Mouse (Mus musculus): ENCODE results near the gene Bpifa1. TPM values are rescaled to one million over a fixed set of nuclear protein-coding genes. Genes with fewer than 3 reads are reported as not detected.
A peak's percentile ranks its signal among the peaks of the same experiment; 100 is the strongest.

Gene Bpifa1
- polyA plus RNA-seq (2015; fragmentation: Nextera tagmentation; extraction: Ambion mirVana): not detected in 2 replicates

- WGBS: 76% methylated on average over 4 of the region's 4 CpGs
- TF ChIP-seq CTCF (IDR thresholded peaks at IDR 0.05; ENCODE audit: low read depth): no peak
- Histone ChIP-seq H3K27me3 (replicated peaks; ENCODE audit: control insufficient read depth, insufficient read depth, low read length) (no peaks in the 10 kb centered on the region), H3K9me3 (ENCODE audit: control insufficient read depth) (no peaks in the 10 kb centered on the region), H3K4me3 (ENCODE audit: low read depth, low read length) (no peak within 1 kb of the TSS), H3K4me1 (replicated peaks; ENCODE audit: control insufficient read depth, insufficient read depth, low read length) (no peaks in the 10 kb centered on the region), H3K36me3 (ENCODE audit: control insufficient read depth, insufficient read depth) (no peaks in the 10 kb centered on the region), H3K4me2 (replicated peaks; ENCODE audit: low read depth) (no peak within 1 kb of the TSS), H3K27ac (ENCODE audit: low read depth, low read length) (no peak within 1 kb of the TSS), H3K9ac (ENCODE audit: low read depth, low read length) (no peak within 1 kb of the TSS)
- ATAC-seq: no peak
Measured at GRCm38 (mm10) chr2:154142580-154142979, at the start of gene Bpifa1. Bpifa1 (plus strand) TSS chr2:154142880.

- no peak overlapping the region for H3K9ac ChIP-seq (ENCODE audit: low read depth, low read length)
- H3K27me3 ChIP-seq (replicated peaks; ENCODE audit: control insufficient read depth, insufficient read depth, low read length): no peaks in the 10 kb centered on the region
- H3K4me3 ChIP-seq (ENCODE audit: low read depth, low read length): no peak overlapping the region
- H3K4me2 ChIP-seq (replicated peaks; ENCODE audit: low read depth): no peak overlapping the region
- no peaks in the 10 kb centered on the region for H3K9me3 ChIP-seq (ENCODE audit: control insufficient read depth)
- 48% methylated on average over 1 of the region's 1 CpGs for WGBS
- H3K4me1 ChIP-seq (replicated peaks; ENCODE audit: control insufficient read depth, insufficient read depth, low read length): no peaks in the 10 kb centered on the region
- TF ChIP-seq CTCF (IDR thresholded peaks at IDR 0.05; ENCODE audit: low read depth): peak; percentile 54
- ATAC-seq: no peak
- no peaks in the 10 kb centered on the region for H3K36me3 ChIP-seq (ENCODE audit: control insufficient read depth, insufficient read depth)
- no peak overlapping the region for H3K27ac ChIP-seq (ENCODE audit: low read depth, low read length)
Measured at GRCm38 (mm10) chr2:154097734-154098133, 44.9 kb upstream of the Bpifa1 start.

- H3K4me2 ChIP-seq (replicated peaks; ENCODE audit: low read depth): no peak overlapping the region
- no peak for ATAC-seq
- no peaks in the 10 kb centered on the region for H3K9me3 ChIP-seq (ENCODE audit: control insufficient read depth)
- H3K4me1 ChIP-seq (replicated peaks; ENCODE audit: control insufficient read depth, insufficient read depth, low read length): no peaks in the 10 kb centered on the region
- no peak overlapping the region for H3K9ac ChIP-seq (ENCODE audit: low read depth, low read length)
- TF ChIP-seq CTCF (IDR thresholded peaks at IDR 0.05; ENCODE audit: low read depth): no peak
- WGBS: 81% methylated on average over 3 of the region's 3 CpGs
- no peaks in the 10 kb centered on the region for H3K36me3 ChIP-seq (ENCODE audit: control insufficient read depth, insufficient read depth)
- no peaks in the 10 kb centered on the region for H3K27me3 ChIP-seq (replicated peaks; ENCODE audit: control insufficient read depth, insufficient read depth, low read length)
- H3K27ac ChIP-seq (ENCODE audit: low read depth, low read length): no peak overlapping the region
- H3K4me3 ChIP-seq (ENCODE audit: low read depth, low read length): no peak overlapping the region
Measured at GRCm38 (mm10) chr2:154117381-154117780, 25.3 kb upstream of the Bpifa1 start.

- no peak within 1 kb of the TSS for H3K4me2 ChIP-seq (replicated peaks; ENCODE audit: low read depth)
- H3K9me3 ChIP-seq (ENCODE audit: control insufficient read depth): no peaks in the 10 kb centered on the region
- no peak for ATAC-seq
- H3K9ac ChIP-seq (ENCODE audit: low read depth, low read length): no peak within 1 kb of the TSS
- 50% methylated on average over 2 of the region's 2 CpGs for WGBS
- TF ChIP-seq CTCF (IDR thresholded peaks at IDR 0.05; ENCODE audit: low read depth): no peak
- no peaks in the 10 kb centered on the region for H3K27me3 ChIP-seq (replicated peaks; ENCODE audit: control insufficient read depth, insufficient read depth, low read length)
- no peaks in the 10 kb centered on the region for H3K36me3 ChIP-seq (ENCODE audit: control insufficient read depth, insufficient read depth)
- no peak within 1 kb of the TSS for H3K27ac ChIP-seq (ENCODE audit: low read depth, low read length)
- no peak within 1 kb of the TSS for H3K4me3 ChIP-seq (ENCODE audit: low read depth, low read length)
- H3K4me1 ChIP-seq (replicated peaks; ENCODE audit: control insufficient read depth, insufficient read depth, low read length): no peaks in the 10 kb centered on the region
Measured at GRCm38 (mm10) chr2:154130120-154130519, 12.6 kb upstream of the Bpifa1 start, which contains the start of gene Bpifa3. Bpifa3 (plus strand) TSS chr2:154130336.

GRCm38 (mm10) chr2:154143735-154144134 is 1.1 kb downstream of the Bpifa1 start:
- WGBS: 53% methylated on average over 3 of the region's 3 CpGs
- TF ChIP-seq CTCF (IDR thresholded peaks at IDR 0.05; ENCODE audit: low read depth): no peak
- no peaks in the 10 kb centered on the region for H3K27me3 ChIP-seq (replicated peaks; ENCODE audit: control insufficient read depth, insufficient read depth, low read length)
- H3K4me2 ChIP-seq (replicated peaks; ENCODE audit: low read depth): no peak overlapping the region
- no peaks in the 10 kb centered on the region for H3K9me3 ChIP-seq (ENCODE audit: control insufficient read depth)
- H3K4me1 ChIP-seq (replicated peaks; ENCODE audit: control insufficient read depth, insufficient read depth, low read length): no peaks in the 10 kb centered on the region
- no peaks in the 10 kb centered on the region for H3K36me3 ChIP-seq (ENCODE audit: control insufficient read depth, insufficient read depth)
- no peak overlapping the region for H3K27ac ChIP-seq (ENCODE audit: low read depth, low read length)
- no peak for ATAC-seq
- H3K9ac ChIP-seq (ENCODE audit: low read depth, low read length): no peak overlapping the region
- H3K4me3 ChIP-seq (ENCODE audit: low read depth, low read length): no peak overlapping the region

GRCm38 (mm10) chr2:154147496-154147895 is 4.8 kb downstream of the Bpifa1 start:
- no peaks in the 10 kb centered on the region for H3K4me1 ChIP-seq (replicated peaks; ENCODE audit: control insufficient read depth, insufficient read depth, low read length)
- no peak overlapping the region for H3K9ac ChIP-seq (ENCODE audit: low read depth, low read length)
- no peak overlapping the region for H3K4me3 ChIP-seq (ENCODE audit: low read depth, low read length)
- WGBS: 77% methylated on average over 4 of the region's 4 CpGs
- no peaks in the 10 kb centered on the region for H3K27me3 ChIP-seq (replicated peaks; ENCODE audit: control insufficient read depth, insufficient read depth, low read length)
- TF ChIP-seq CTCF (IDR thresholded peaks at IDR 0.05; ENCODE audit: low read depth): no peak
- no peak overlapping the region for H3K27ac ChIP-seq (ENCODE audit: low read depth, low read length)
- H3K4me2 ChIP-seq (replicated peaks; ENCODE audit: low read depth): no peak overlapping the region
- ATAC-seq: no peak
- H3K9me3 ChIP-seq (ENCODE audit: control insufficient read depth): no peaks in the 10 kb centered on the region
- H3K36me3 ChIP-seq (ENCODE audit: control insufficient read depth, insufficient read depth): no peaks in the 10 kb centered on the region

GRCm38 (mm10) chr2:154158433-154158832 is 15.8 kb downstream of the Bpifa1 start:
- no peak overlapping the region for H3K9ac ChIP-seq (ENCODE audit: low read depth, low read length)
- peak; percentile 72 for TF ChIP-seq CTCF (IDR thresholded peaks at IDR 0.05; ENCODE audit: low read depth)
- H3K36me3 ChIP-seq (ENCODE audit: control insufficient read depth, insufficient read depth): no peaks in the 10 kb centered on the region
- H3K4me2 ChIP-seq (replicated peaks; ENCODE audit: low read depth): no peak overlapping the region
- no peak for ATAC-seq
- WGBS: 35% methylated on average over 3 of the region's 3 CpGs
- H3K4me3 ChIP-seq (ENCODE audit: low read depth, low read length): no peak overlapping the region
- H3K27ac ChIP-seq (ENCODE audit: low read depth, low read length): no peak overlapping the region
- H3K4me1 ChIP-seq (replicated peaks; ENCODE audit: control insufficient read depth, insufficient read depth, low read length): no peaks in the 10 kb centered on the region
- no peaks in the 10 kb centered on the region for H3K9me3 ChIP-seq (ENCODE audit: control insufficient read depth)
- no peaks in the 10 kb centered on the region for H3K27me3 ChIP-seq (replicated peaks; ENCODE audit: control insufficient read depth, insufficient read depth, low read length)

Data from intestine, postnatal 0 days (tissue).